ENCODE assay signal across 30 mouse cellular contexts in the genomic region with DNA sequence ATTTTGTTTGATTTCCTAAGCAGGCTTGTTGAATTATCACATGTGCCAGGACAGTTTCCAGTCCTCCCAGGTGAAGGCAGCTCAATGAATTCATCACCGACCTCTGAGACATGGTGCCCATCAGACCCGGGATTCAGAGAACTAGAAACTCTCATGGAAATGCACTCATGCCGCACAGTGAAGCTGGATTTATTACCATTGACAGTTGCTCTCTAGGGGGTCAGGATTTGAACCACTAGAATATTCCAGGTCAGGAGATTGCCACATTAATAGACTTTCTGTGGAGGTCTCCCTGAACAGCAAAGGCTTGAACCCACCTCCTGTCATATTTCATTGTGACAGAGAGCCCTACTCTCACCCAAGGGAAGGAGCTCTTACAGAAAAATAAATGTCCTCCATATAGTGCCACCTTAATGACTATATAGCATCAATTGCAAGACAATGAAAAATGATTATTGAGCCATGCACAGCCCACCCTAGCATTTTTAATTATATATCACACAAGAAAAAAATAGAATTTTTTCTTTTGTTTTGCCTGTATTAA.
A peak's percentile ranks its signal among the peaks of the same experiment; 100 is the strongest.
DNase-seq lines count a peak whose midpoint lies in the region; ATAC-seq lines count a peak whose summit lies in the region.
"Had no signal": no experiment of that assay in that cellular context is flagged by ENCODE, and none has a peak within 500 bp of the region (broad histone marks: within the 10 kb centered on the region; RNA-seq: fewer than 3 reads in every experiment).

No protein-coding gene starts in this region.

- H3K36me3 ChIP-seq in midbrain, embryonic 11.5 days (ENCODE audit: control insufficient read depth, insufficient read depth, low read length): no peaks in the 10 kb centered on the region
- no peaks in the 10 kb centered on the region for H3K36me3 ChIP-seq in midbrain, embryonic 15.5 days (replicated peaks)
- no peaks in the 10 kb centered on the region for H3K36me3 ChIP-seq in neural tube, embryonic 12.5 days
- no peaks in the 10 kb centered on the region for H3K36me3 ChIP-seq in neural tube, embryonic 15.5 days
- H3K36me3 ChIP-seq: G1E; heart, embryonic 13.5 days; hindbrain, embryonic 15.5 days; intestine, embryonic 15.5 days; limb, embryonic 13.5 days; lung, embryonic 15.5 days; neural tube, embryonic 13.5 days had no signal

- WGBS in midbrain, embryonic 11.5 days: 74% methylated on average over 3 of the region's 3 CpGs
- WGBS in midbrain, embryonic 15.5 days: 50% methylated on average over 3 of the region's 3 CpGs
- 33% methylated on average over 3 of the region's 3 CpGs for WGBS in neural tube, embryonic 12.5 days
- WGBS in neural tube, embryonic 15.5 days: 31% methylated on average over 3 of the region's 3 CpGs

- no peak overlapping the region for H3K27ac ChIP-seq in midbrain, embryonic 11.5 days (ENCODE audit: low read depth, low read length)
- no peak overlapping the region for H3K27ac ChIP-seq in midbrain, embryonic 15.5 days
- no peak overlapping the region for H3K27ac ChIP-seq in neural tube, embryonic 12.5 days
- H3K27ac ChIP-seq in neural tube, embryonic 15.5 days (replicated peaks): no peak overlapping the region
- H3K27ac ChIP-seq: hindbrain, embryonic 15.5 days; intestine, embryonic 15.5 days; layer of hippocampus, adult 2 months; left cerebral cortex, adult 2 months; limb, embryonic 13.5 days; lung, embryonic 15.5 days; neural tube, embryonic 13.5 days; stomach, postnatal 0 days had no signal

- no peaks in the 10 kb centered on the region for H3K9me3 ChIP-seq in midbrain, embryonic 11.5 days (ENCODE audit: control insufficient read depth, low read length)
- H3K9me3 ChIP-seq in midbrain, embryonic 15.5 days: no peaks in the 10 kb centered on the region
- H3K9me3 ChIP-seq in neural tube, embryonic 12.5 days: no peaks in the 10 kb centered on the region
- H3K9me3 ChIP-seq in neural tube, embryonic 15.5 days (replicated peaks): no peaks in the 10 kb centered on the region
- H3K9me3 ChIP-seq: G1E; heart, embryonic 13.5 days; hindbrain, embryonic 15.5 days; intestine, embryonic 15.5 days; limb, embryonic 13.5 days; lung, embryonic 15.5 days; neural tube, embryonic 13.5 days had no signal

- DNase-seq in embryo, embryonic 11 days: peak; percentile 42
- no peak for DNase-seq in embryo, embryonic 10 days (ENCODE audit: low spot score)
- no peak for DNase-seq in midbrain, embryonic 11.5 days (ENCODE audit: low spot score, missing footprints)
- no peak for DNase-seq in ovary, adult 18-20 months (ENCODE audit: low spot score)
- DNase-seq: adrenal gland, adult 8-10 months; cerebellum, adult 2 months; cerebellum, postnatal 14 days; heart, adult 2 months; heart, postnatal 14 days; kidney, adult 2 months; kidney, postnatal 36 days; right cerebral cortex, postnatal 4 days; thymus, adult 18-20 months; thymus, postnatal 25 days had no signal

- H3K9ac ChIP-seq in midbrain, embryonic 11.5 days (ENCODE audit: low read length): no peak overlapping the region
- no peak overlapping the region for H3K9ac ChIP-seq in midbrain, embryonic 15.5 days
- H3K9ac ChIP-seq in neural tube, embryonic 12.5 days: no peak overlapping the region
- no peak overlapping the region for H3K9ac ChIP-seq in neural tube, embryonic 15.5 days (replicated peaks)
- H3K9ac ChIP-seq: heart, embryonic 13.5 days; hindbrain, embryonic 15.5 days; intestine, embryonic 15.5 days; limb, embryonic 13.5 days; lung, embryonic 15.5 days; neural tube, embryonic 13.5 days had no signal

- H3K4me3 ChIP-seq in midbrain, embryonic 11.5 days (ENCODE audit: low read depth, low read length): no peak overlapping the region
- no peak overlapping the region for H3K4me3 ChIP-seq in midbrain, embryonic 15.5 days
- no peak overlapping the region for H3K4me3 ChIP-seq in neural tube, embryonic 12.5 days
- no peak overlapping the region for H3K4me3 ChIP-seq in neural tube, embryonic 15.5 days (replicated peaks)
- H3K4me3 ChIP-seq: erythroblast, embryonic 14.5 days; heart, adult 2 months; heart, embryonic 13.5 days; hindbrain, embryonic 15.5 days; intestine, embryonic 15.5 days; layer of hippocampus, adult 2 months; left cerebral cortex, adult 2 months; limb, embryonic 13.5 days; lung, embryonic 15.5 days; neural tube, embryonic 13.5 days had no signal

- H3K4me2 ChIP-seq in midbrain, embryonic 11.5 days: no peak overlapping the region
- no peak overlapping the region for H3K4me2 ChIP-seq in midbrain, embryonic 15.5 days
- H3K4me2 ChIP-seq in neural tube, embryonic 12.5 days (replicated peaks): no peak overlapping the region
- H3K4me2 ChIP-seq in neural tube, embryonic 15.5 days: no peak overlapping the region
- H3K4me2 ChIP-seq: heart, embryonic 13.5 days; hindbrain, embryonic 15.5 days; intestine, embryonic 15.5 days; limb, embryonic 13.5 days; liver, embryonic 11.5 days; lung, embryonic 15.5 days; neural tube, embryonic 13.5 days had no signal

- ATAC-seq in midbrain, embryonic 11.5 days (ENCODE audit: low FRiP score): peak; percentile 47; the same call in 1 of the 2 replicates
- ATAC-seq in midbrain, embryonic 15.5 days (replicated peaks): no peak
- peak; percentile 57; the same call in 1 of the 2 replicates for ATAC-seq in neural tube, embryonic 12.5 days (ENCODE audit: low FRiP score, low read depth)
- ATAC-seq in neural tube, embryonic 15.5 days (ENCODE audit: low FRiP score): no peak
- ATAC-seq: forebrain, embryonic 16.5 days; intestine, embryonic 15.5 days had no signal

- no peaks in the 10 kb centered on the region for H3K4me1 ChIP-seq in midbrain, embryonic 11.5 days (ENCODE audit: control insufficient read depth, insufficient read depth, low read length)
- no peaks in the 10 kb centered on the region for H3K4me1 ChIP-seq in midbrain, embryonic 15.5 days
- peaks cover 9% of the 10 kb centered on the region; the same call in 1 of the 2 replicates for H3K4me1 ChIP-seq in neural tube, embryonic 12.5 days
- no peaks in the 10 kb centered on the region for H3K4me1 ChIP-seq in neural tube, embryonic 15.5 days
- H3K4me1 ChIP-seq: hindbrain, embryonic 15.5 days; intestine, embryonic 15.5 days had no signal

- H3K27me3 ChIP-seq in midbrain, embryonic 11.5 days (ENCODE audit: control insufficient read depth, insufficient read depth, low read length): no peaks in the 10 kb centered on the region
- H3K27me3 ChIP-seq in midbrain, embryonic 15.5 days (replicated peaks): no peaks in the 10 kb centered on the region
- H3K27me3 ChIP-seq in neural tube, embryonic 12.5 days (replicated peaks): no peaks in the 10 kb centered on the region
- no peaks in the 10 kb centered on the region for H3K27me3 ChIP-seq in neural tube, embryonic 15.5 days (replicated peaks)
- H3K27me3 ChIP-seq: heart, embryonic 13.5 days; hindbrain, embryonic 15.5 days; intestine, embryonic 15.5 days; limb, embryonic 13.5 days; lung, embryonic 15.5 days; neural tube, embryonic 13.5 days had no signal

Comparison
In these comparisons a context has a peak if more than half of its experiments do, and no peak if none do; other contexts are left out.
1. ATAC-seq: peak in midbrain, embryonic 11.5 days (single experiment) and neural tube, embryonic 12.5 days (single experiment); none in midbrain, embryonic 15.5 days (single experiment) and neural tube, embryonic 15.5 days (single experiment).